Mouse (Mus musculus) embryonic facial prominence, embryonic 15.5 days (tissue): ENCODE data around the gene Rbp2. TPM values are rescaled to one million over a fixed set of nuclear protein-coding genes. Genes with fewer than 3 reads are reported as not detected.

ENCODE experiments used
- ATAC-seq: fragments of 200-750 bp; cut with Nextera tagmentation; 2 replicates; pipeline ENCODE4 v1.8.0; 2017; ENCODE audit warnings: low read depth, moderate TSS enrichment; ENCODE audit not compliant: insufficient number of reproducible peaks, low FRiP score, low TSS enrichment
- H3K27ac ChIP-seq: fragments of 300-500 bp; sonication (generic); replicated peaks from 2 replicates; pipeline ENCODE4 v1.5.1; 2015; ENCODE audit warnings: mild to moderate bottlenecking, inconsistent platforms
- H3K27me3 ChIP-seq: fragments of 300-500 bp; sonication (generic); 2 replicates; pipeline ENCODE4 v1.6.1; 2015; ENCODE audit warnings: inconsistent platforms
- H3K36me3 ChIP-seq: fragments of 300-500 bp; sonication (generic); 2 replicates; pipeline ENCODE4 v1.6.1; 2015; ENCODE audit warnings: mild to moderate bottlenecking, inconsistent platforms
- H3K4me1 ChIP-seq: fragments of 300-500 bp; sonication (generic); 2 replicates; pipeline ENCODE4 v1.6.1; 2015; ENCODE audit warnings: inconsistent platforms
- H3K4me2 ChIP-seq: fragments of 300-500 bp; sonication (generic); replicated peaks from 2 replicates; pipeline ENCODE4 v1.6.1; 2015; ENCODE audit warnings: mild to moderate bottlenecking, inconsistent platforms
- H3K4me3 ChIP-seq: fragments of 300-500 bp; sonication (generic); replicated peaks from 2 replicates; pipeline ENCODE4 v1.5.1; 2015; ENCODE audit warnings: mild to moderate bottlenecking, inconsistent platforms
- H3K9ac ChIP-seq: fragments of 300-500 bp; sonication (generic); 2 replicates; pipeline ENCODE4 v1.6.1; 2015; ENCODE audit warnings: inconsistent platforms
- H3K9me3 ChIP-seq: fragments of 300-500 bp; sonication (generic); replicated peaks from 2 replicates; pipeline ENCODE4 v1.6.1; 2016; ENCODE audit warnings: inconsistent platforms
- WGBS: fragments of 180-500 bp; shearing (Covaris S2); methylation state at CpG from one replicate; pipeline ENCODE4 v1.1.7; 2015; 5-methylcytosine and 5-hydroxymethylcytosine counted together
- polyA plus RNA-seq: library from polyadenylated mRNA; unstranded; fragments of >200 nt; fragmentation: Nextera tagmentation; extraction: Ambion mirVana; gene quantifications from 2 replicates; pipeline ENCODE4 v1.2.1, GENCODE M21; 2015

Gene Rbp2
- polyA plus RNA-seq, 1 experiment from 2014 or later: 21.4 TPM

- 54% methylated on average over 4 of the region's 4 CpGs for WGBS
- ATAC-seq: no peak
- Histone ChIP-seq H3K4me2 (no peak overlapping the region), H3K27ac (no peak overlapping the region), H3K4me1 (no peaks in the 10 kb centered on the region), H3K9ac (no peak overlapping the region), H3K9me3 (no peaks in the 10 kb centered on the region), H3K36me3 (no peaks in the 10 kb centered on the region), H3K4me3 (no peak overlapping the region), H3K27me3 (no peaks in the 10 kb centered on the region)
Observed at GRCm38 (mm10) chr9:98490128-98490527, 4.2 kb downstream of the Rbp2 start.

GRCm38 (mm10) chr9:98491071-98491470, 5.2 kb downstream of the Rbp2 start:
- no peak for ATAC-seq
- 88% methylated on average over 5 of the region's 5 CpGs for WGBS

GRCm38 (mm10) chr9:98492212-98492611, 6.3 kb downstream of the Rbp2 start:
- Histone ChIP-seq H3K4me2 (no peak overlapping the region), H3K9me3 (no peaks in the 10 kb centered on the region), H3K27ac (no peak overlapping the region; the same call in 1 of the 2 replicates), H3K4me1 (peaks cover 2% of the 10 kb centered on the region; the same call in 1 of the 2 replicates), H3K4me3 (no peak overlapping the region), H3K9ac (no peak overlapping the region), H3K36me3 (no peaks in the 10 kb centered on the region), H3K27me3 (no peaks in the 10 kb centered on the region)
- WGBS: 72% methylated on average over 5 of the region's 5 CpGs
- ATAC-seq: no peak

More at GRCm38 (mm10) chr9:98491071-98491470, 5.2 kb downstream of the Rbp2 start:
- H3K36me3 ChIP-seq: no peaks in the 10 kb centered on the region
- no peaks in the 10 kb centered on the region for H3K9me3 ChIP-seq
- no peak overlapping the region for H3K9ac ChIP-seq
- no peak overlapping the region for H3K4me3 ChIP-seq
- H3K4me1 ChIP-seq: no peaks in the 10 kb centered on the region
- H3K27me3 ChIP-seq: no peaks in the 10 kb centered on the region
- H3K27ac ChIP-seq: no peak overlapping the region
- no peak overlapping the region for H3K4me2 ChIP-seq

GRCm38 (mm10) chr9:98492821-98493220, 6.9 kb downstream of the Rbp2 start:
- Histone ChIP-seq H3K27me3 (no peaks in the 10 kb centered on the region), H3K9me3 (no peaks in the 10 kb centered on the region), H3K36me3 (no peaks in the 10 kb centered on the region), H3K9ac (no peak overlapping the region), H3K4me3 (no peak overlapping the region), H3K4me2 (no peak overlapping the region), H3K27ac (no peak overlapping the region), H3K4me1 (peaks cover 7% of the 10 kb centered on the region; the same call in 1 of the 2 replicates)
- no peak for ATAC-seq
- WGBS: 31% methylated on average over 1 of the region's 1 CpGs

GRCm38 (mm10) chr9:98497157-98497556, 11.2 kb downstream of the Rbp2 start:
- H3K4me3 ChIP-seq: no peak overlapping the region
- H3K9me3 ChIP-seq: no peaks in the 10 kb centered on the region
- H3K4me2 ChIP-seq: no peak overlapping the region
- H3K4me1 ChIP-seq: peaks cover 7% of the 10 kb centered on the region; the same call in 1 of the 2 replicates
- no peak for ATAC-seq
- no peak overlapping the region for H3K9ac ChIP-seq
- H3K36me3 ChIP-seq: no peaks in the 10 kb centered on the region
- H3K27me3 ChIP-seq: no peaks in the 10 kb centered on the region
- no peak overlapping the region for H3K27ac ChIP-seq
- WGBS: 36% methylated on average over 7 of the region's 7 CpGs

- ATAC-seq: no peak
Observed at GRCm38 (mm10) chr9:98497990-98498389, 12.1 kb downstream of the Rbp2 start.

GRCm38 (mm10) chr9:98498717-98499268, 12.9 kb downstream of the Rbp2 start:
- H3K4me3 ChIP-seq: no peak overlapping the region
- H3K9ac ChIP-seq: no peak overlapping the region
- WGBS: 80% methylated on average over 17 of the region's 17 CpGs
- no peaks in the 10 kb centered on the region for H3K27me3 ChIP-seq
- H3K4me1 ChIP-seq: peaks cover 7% of the 10 kb centered on the region; the same call in 1 of the 2 replicates
- no peaks in the 10 kb centered on the region for H3K9me3 ChIP-seq
- H3K4me2 ChIP-seq: no peak overlapping the region
- no peak overlapping the region for H3K27ac ChIP-seq
- no peaks in the 10 kb centered on the region for H3K36me3 ChIP-seq
- no peak for ATAC-seq

More at GRCm38 (mm10) chr9:98497990-98498389, 12.1 kb downstream of the Rbp2 start:
- 43% methylated on average over 6 of the region's 6 CpGs for WGBS
- Histone ChIP-seq H3K9me3 (no peaks in the 10 kb centered on the region), H3K27me3 (no peaks in the 10 kb centered on the region), H3K4me2 (no peak overlapping the region), H3K4me1 (peaks cover 7% of the 10 kb centered on the region; the same call in 1 of the 2 replicates), H3K9ac (no peak overlapping the region), H3K4me3 (no peak overlapping the region), H3K27ac (no peak overlapping the region), H3K36me3 (no peaks in the 10 kb centered on the region)

- Histone ChIP-seq H3K4me1 (peaks cover 7% of the 10 kb centered on the region; the same call in 1 of the 2 replicates), H3K27ac (no peak overlapping the region), H3K27me3 (no peaks in the 10 kb centered on the region), H3K9ac (no peak overlapping the region), H3K4me2 (no peak overlapping the region), H3K36me3 (no peaks in the 10 kb centered on the region), H3K9me3 (no peaks in the 10 kb centered on the region), H3K4me3 (no peak overlapping the region)
- WGBS: 84% methylated on average over 5 of the region's 5 CpGs
- ATAC-seq: no peak
Observed at GRCm38 (mm10) chr9:98499601-98500000, 13.7 kb downstream of the Rbp2 start.

- ATAC-seq: no peak
- WGBS: 64% methylated on average over 6 of the region's 6 CpGs
Observed at GRCm38 (mm10) chr9:98507480-98507879, 21.6 kb downstream of the Rbp2 start.

GRCm38 (mm10) chr9:98510363-98511055, 24.6 kb downstream of the Rbp2 start:
- Histone ChIP-seq H3K4me1 (no peaks in the 10 kb centered on the region), H3K27ac (no peak overlapping the region), H3K9ac (no peak overlapping the region), H3K9me3 (no peaks in the 10 kb centered on the region), H3K27me3 (no peaks in the 10 kb centered on the region), H3K4me2 (no peak overlapping the region), H3K4me3 (no peak overlapping the region), H3K36me3 (no peaks in the 10 kb centered on the region)
- no peak for ATAC-seq
- WGBS: 88% methylated on average over 6 of the region's 6 CpGs

More at GRCm38 (mm10) chr9:98507480-98507879, 21.6 kb downstream of the Rbp2 start:
- Histone ChIP-seq H3K9me3 (no peaks in the 10 kb centered on the region), H3K27ac (no peak overlapping the region), H3K4me3 (no peak overlapping the region), H3K4me1 (no peaks in the 10 kb centered on the region), H3K36me3 (no peaks in the 10 kb centered on the region), H3K9ac (no peak overlapping the region), H3K4me2 (no peak overlapping the region), H3K27me3 (no peaks in the 10 kb centered on the region)

- Histone ChIP-seq H3K27ac (no peak overlapping the region), H3K9me3 (no peaks in the 10 kb centered on the region), H3K4me3 (no peak overlapping the region), H3K27me3 (no peaks in the 10 kb centered on the region), H3K36me3 (no peaks in the 10 kb centered on the region), H3K9ac (no peak overlapping the region), H3K4me2 (no peak overlapping the region), H3K4me1 (no peaks in the 10 kb centered on the region)
- whole genome bisulfite sequencing: 58% methylated on average over 2 of the region's 2 CpGs
- no peak for ATAC-seq
Observed at GRCm38 (mm10) chr9:98523872-98524271, 38.0 kb downstream of the Rbp2 start.
